Mouse (Mus musculus): ENCODE results near the gene Rfx5. TPM values are rescaled to one million over a fixed set of nuclear protein-coding genes. Genes with fewer than 3 reads are reported as not detected.

Rfx5 gene
- polyA plus RNA-seq, 1 experiment from 2014 or later: 1.1 TPM

DNA sequence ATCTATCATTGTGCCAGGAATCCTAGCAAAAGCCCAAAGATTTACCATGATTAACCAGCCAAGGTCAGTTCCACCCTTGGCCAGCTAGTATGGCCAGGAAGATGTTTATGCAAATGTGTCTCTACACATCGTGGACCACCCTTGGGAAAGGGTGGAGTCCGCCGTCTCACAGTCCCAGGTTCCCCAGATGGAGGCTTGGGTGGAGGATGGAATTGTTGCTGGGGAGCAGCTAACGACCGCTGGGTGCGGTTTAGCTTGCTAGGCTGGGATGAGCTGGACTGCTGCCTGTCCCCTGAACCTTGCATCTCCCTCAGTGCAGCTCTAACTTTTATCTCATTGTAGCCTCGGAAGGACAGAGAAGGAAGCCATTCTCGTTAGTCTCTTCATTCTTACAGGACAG, 6.0 kb downstream of the Rfx5 start:
- H3K27ac ChIP-seq (ENCODE audit: low read depth): no peak overlapping the region
- H3K9ac ChIP-seq (replicated peaks): no peak overlapping the region
- no peak for DNase-seq
- no peak overlapping the region for H3K4me3 ChIP-seq (ENCODE audit: low read depth, low read length)
- TF ChIP-seq EP300 (IDR thresholded peaks at IDR 0.05; ENCODE audit: low read depth): no peak
- no peaks in the 10 kb centered on the region for H3K27me3 ChIP-seq (ENCODE audit: insufficient read depth, low read length)
- WGBS (ENCODE audit: insufficient replicate concordance): 60% methylated on average over 8 of the region's 8 CpGs
- H3K4me1 ChIP-seq (ENCODE audit: insufficient read depth): peaks cover under 1% of the 10 kb centered on the region; the same call in 1 of the 2 replicates
- H3K9me3 ChIP-seq (ENCODE audit: low read length): no peaks in the 10 kb centered on the region
- no peak overlapping the region for H3K4me2 ChIP-seq (ENCODE audit: low read depth, low read length)
- H3K36me3 ChIP-seq (replicated peaks; ENCODE audit: insufficient read depth, low read length): peaks cover 30% of the 10 kb centered on the region
- ATAC-seq: no peak

DNA sequence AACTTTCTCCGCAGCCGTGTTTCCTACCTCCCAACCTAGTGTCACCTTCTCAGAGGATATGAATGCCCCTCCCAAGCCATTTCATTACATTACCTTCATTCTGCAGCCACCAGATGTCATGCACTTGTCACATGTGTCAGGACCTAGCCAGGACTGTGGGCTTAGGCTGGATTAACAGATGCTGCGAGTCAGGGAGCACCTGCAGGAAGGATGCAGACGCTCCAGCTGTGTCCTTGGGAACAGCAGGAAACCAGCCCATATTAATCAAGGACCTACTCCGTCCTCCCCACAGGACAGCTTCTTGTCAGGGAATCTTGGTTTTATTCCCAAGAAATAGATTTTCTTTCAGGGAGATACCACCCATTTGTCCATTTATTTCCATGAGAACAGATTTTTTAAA, 6.4 kb downstream of the Rfx5 start:
- H3K36me3 ChIP-seq (replicated peaks; ENCODE audit: insufficient read depth, low read length): peaks cover 30% of the 10 kb centered on the region
- no peak overlapping the region for H3K4me3 ChIP-seq (ENCODE audit: low read depth, low read length)
- ATAC-seq: no peak
- WGBS (ENCODE audit: insufficient replicate concordance): 66% methylated on average over 5 of the region's 5 CpGs
- no peak for DNase-seq
- H3K9me3 ChIP-seq (ENCODE audit: low read length): no peaks in the 10 kb centered on the region
- H3K9ac ChIP-seq (replicated peaks): no peak overlapping the region
- no peaks in the 10 kb centered on the region for H3K4me1 ChIP-seq (ENCODE audit: insufficient read depth)
- no peaks in the 10 kb centered on the region for H3K27me3 ChIP-seq (ENCODE audit: insufficient read depth, low read length)
- H3K4me2 ChIP-seq (ENCODE audit: low read depth, low read length): no peak overlapping the region
- TF ChIP-seq CTCF (IDR thresholded peaks at IDR 0.05; ENCODE audit: low read depth): no peak
- TF ChIP-seq EP300 (IDR thresholded peaks at IDR 0.05; ENCODE audit: low read depth): no peak
- no peak overlapping the region for H3K27ac ChIP-seq (ENCODE audit: low read depth)

GRCm38 (mm10) chr3:94964989-94965388, 11.1 kb downstream of the Rfx5 start:
- no peaks in the 10 kb centered on the region for H3K9me3 ChIP-seq (ENCODE audit: low read length)
- H3K27ac ChIP-seq (ENCODE audit: low read depth): no peak overlapping the region
- DNase-seq (no peak), ATAC-seq (no peak)
- H3K4me2 ChIP-seq (ENCODE audit: low read depth, low read length): no peak overlapping the region
- TF ChIP-seq EP300 (IDR thresholded peaks at IDR 0.05; ENCODE audit: low read depth): no peak
- TF ChIP-seq CTCF (IDR thresholded peaks at IDR 0.05; ENCODE audit: low read depth): no peak
- H3K36me3 ChIP-seq (replicated peaks; ENCODE audit: insufficient read depth, low read length): no peaks in the 10 kb centered on the region
- H3K4me3 ChIP-seq (ENCODE audit: low read depth, low read length): no peak overlapping the region
- H3K4me1 ChIP-seq (ENCODE audit: insufficient read depth): no peaks in the 10 kb centered on the region
- WGBS (ENCODE audit: insufficient replicate concordance): 83% methylated on average over 1 of the region's 1 CpGs
- no peak overlapping the region for H3K9ac ChIP-seq (replicated peaks)
- no peaks in the 10 kb centered on the region for H3K27me3 ChIP-seq (ENCODE audit: insufficient read depth, low read length)

GRCm38 (mm10) chr3:94965878-94966277, 12.0 kb downstream of the Rfx5 start:
- no peak overlapping the region for H3K4me2 ChIP-seq (ENCODE audit: low read depth, low read length)
- H3K9me3 ChIP-seq (ENCODE audit: low read length): no peaks in the 10 kb centered on the region
- TF ChIP-seq CTCF (IDR thresholded peaks at IDR 0.05; ENCODE audit: low read depth) (no peak), EP300 (IDR thresholded peaks at IDR 0.05; ENCODE audit: low read depth) (no peak)
- DNase-seq (no peak), ATAC-seq (no peak)
- 45% methylated on average over 1 of the region's 1 CpGs for WGBS (ENCODE audit: insufficient replicate concordance)
- no peaks in the 10 kb centered on the region for H3K27me3 ChIP-seq (ENCODE audit: insufficient read depth, low read length)
- no peak overlapping the region for H3K9ac ChIP-seq (replicated peaks)
- H3K27ac ChIP-seq (ENCODE audit: low read depth): no peak overlapping the region
- H3K4me3 ChIP-seq (ENCODE audit: low read depth, low read length): no peak overlapping the region
- H3K36me3 ChIP-seq (replicated peaks; ENCODE audit: insufficient read depth, low read length): no peaks in the 10 kb centered on the region
- no peaks in the 10 kb centered on the region for H3K4me1 ChIP-seq (ENCODE audit: insufficient read depth)

DNA sequence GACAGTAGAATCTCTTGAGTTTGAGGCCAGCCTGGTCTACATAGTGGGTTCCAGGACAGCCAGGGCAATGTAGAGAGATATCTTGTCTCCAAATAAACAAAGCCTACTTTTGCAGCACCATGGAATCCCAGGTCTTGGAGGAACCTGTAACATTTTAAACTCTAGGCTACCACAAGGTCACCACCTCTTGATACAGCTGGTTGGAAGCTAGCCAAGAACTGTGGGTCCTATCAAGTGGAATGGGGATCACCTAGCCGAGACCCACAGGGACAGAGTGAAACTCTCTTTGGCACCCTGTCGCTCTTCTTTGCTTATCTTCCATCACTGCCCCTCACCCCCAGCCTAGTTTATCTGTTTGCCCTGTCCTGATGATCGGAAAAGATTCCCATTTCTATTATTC, 18.7 kb downstream of the Rfx5 start:
- DNase-seq: no peak
- ATAC-seq: no peak
- peaks cover 23% of the 10 kb centered on the region for H3K4me1 ChIP-seq (ENCODE audit: insufficient read depth)
- 0 out of 2 replicates have a peak, but pooled peaks cover 3% of the 10 kb centered on the region for H3K36me3 ChIP-seq (replicated peaks; ENCODE audit: insufficient read depth, low read length)
- WGBS (ENCODE audit: insufficient replicate concordance): 65% methylated on average over 3 of the region's 3 CpGs
- no peak overlapping the region for H3K4me2 ChIP-seq (ENCODE audit: low read depth, low read length)
- H3K9me3 ChIP-seq (ENCODE audit: low read length): no peaks in the 10 kb centered on the region
- H3K27ac ChIP-seq (ENCODE audit: low read depth): no peak overlapping the region
- H3K4me3 ChIP-seq (ENCODE audit: low read depth, low read length): no peak overlapping the region
- no peak for TF ChIP-seq CTCF (IDR thresholded peaks at IDR 0.05; ENCODE audit: low read depth)
- TF ChIP-seq EP300 (IDR thresholded peaks at IDR 0.05; ENCODE audit: low read depth): no peak
- H3K27me3 ChIP-seq (ENCODE audit: insufficient read depth, low read length): no peaks in the 10 kb centered on the region
- H3K9ac ChIP-seq (replicated peaks): no peak overlapping the region

DNA sequence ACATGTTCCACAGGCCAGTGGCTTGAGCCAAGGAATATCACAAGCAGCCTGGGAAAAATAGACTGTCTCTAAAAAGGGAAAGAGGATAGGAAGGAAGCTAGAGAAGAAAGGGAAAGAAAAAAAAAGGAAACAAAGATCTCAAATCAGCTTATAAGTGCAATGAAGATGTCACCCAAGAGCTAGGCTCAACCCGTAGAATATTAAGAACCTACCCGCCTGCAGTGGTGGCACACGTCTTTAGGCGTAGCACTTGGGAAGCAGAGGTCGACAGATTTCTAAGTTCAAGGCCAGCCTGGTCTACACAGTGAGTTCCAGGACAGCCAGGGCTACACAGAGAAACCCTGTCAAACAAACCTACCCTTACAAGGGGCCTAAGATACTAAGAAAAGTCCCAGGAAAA, 19.7 kb downstream of the Rfx5 start:
- H3K4me3 ChIP-seq (ENCODE audit: low read depth, low read length): peak overlapping the region; percentile 77; the same call in 1 of the 2 replicates

More for the DNA sequence above, 19.7 kb downstream of the Rfx5 start:
- ATAC-seq (no peak), DNase-seq (no peak)
- 76% methylated on average over 5 of the region's 5 CpGs for WGBS (ENCODE audit: insufficient replicate concordance)
- no peak overlapping the region for H3K9ac ChIP-seq (replicated peaks)
- no peak overlapping the region for H3K27ac ChIP-seq (ENCODE audit: low read depth)
- peak overlapping the region; percentile 82 for H3K4me2 ChIP-seq (ENCODE audit: low read depth, low read length)
- no peak for TF ChIP-seq CTCF (IDR thresholded peaks at IDR 0.05; ENCODE audit: low read depth)
- TF ChIP-seq EP300 (IDR thresholded peaks at IDR 0.05; ENCODE audit: low read depth): no peak
- no peaks in the 10 kb centered on the region for H3K27me3 ChIP-seq (ENCODE audit: insufficient read depth, low read length)
- 0 out of 2 replicates have a peak, but pooled peaks cover 6% of the 10 kb centered on the region for H3K36me3 ChIP-seq (replicated peaks; ENCODE audit: insufficient read depth, low read length)
- peaks cover 23% of the 10 kb centered on the region for H3K4me1 ChIP-seq (ENCODE audit: insufficient read depth)
- H3K9me3 ChIP-seq (ENCODE audit: low read length): no peaks in the 10 kb centered on the region
